Mouse (Mus musculus) lung, postnatal 25 days (tissue): ENCODE measurements around the gene Olfr1351.
"Not testable (repeated sequence)": the region's sequence is repeated elsewhere in the genome, so short reads cannot be mapped to it uniquely, and the experiment has no call there.

Source experiments
- DNase-seq: peaks from one replicate; pipeline ENCODE4 v3.0.0; 2022; ENCODE audit warnings: low spot score

Gene Olfr1351

DNA sequence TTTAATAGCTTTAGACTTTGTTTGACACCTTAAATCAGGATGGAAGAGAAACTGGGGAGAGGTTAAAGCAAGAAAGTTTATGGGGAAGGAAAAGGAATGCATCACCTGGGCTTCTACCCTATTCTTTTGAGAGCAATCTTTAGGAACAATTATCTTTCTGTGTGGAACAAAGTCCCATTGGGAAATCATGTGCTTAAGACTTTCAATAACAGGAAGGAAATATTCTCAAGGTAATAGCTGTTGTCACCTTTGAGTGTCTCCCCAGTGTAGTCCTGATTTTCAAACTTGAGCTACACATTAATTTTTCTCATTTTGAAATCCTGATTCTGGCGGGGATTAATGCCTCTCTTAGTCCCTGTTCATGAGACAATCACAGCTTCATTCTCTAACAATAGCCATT is at the start of gene Olfr1351:
TSS of gene Olfr1351 (plus strand) at position 301 of the 400 bp plus-strand sequence.
- no peak for DNase-seq

GRCm38 (mm10) chr10:78963009-78963408 is 49.3 kb upstream of the Olfr1351 start, which contains the start of gene Olfr1353:
Gene Olfr1353 (plus strand): TSS chr10:78963309.
- not testable (repeated sequence) for DNase-seq

DNA sequence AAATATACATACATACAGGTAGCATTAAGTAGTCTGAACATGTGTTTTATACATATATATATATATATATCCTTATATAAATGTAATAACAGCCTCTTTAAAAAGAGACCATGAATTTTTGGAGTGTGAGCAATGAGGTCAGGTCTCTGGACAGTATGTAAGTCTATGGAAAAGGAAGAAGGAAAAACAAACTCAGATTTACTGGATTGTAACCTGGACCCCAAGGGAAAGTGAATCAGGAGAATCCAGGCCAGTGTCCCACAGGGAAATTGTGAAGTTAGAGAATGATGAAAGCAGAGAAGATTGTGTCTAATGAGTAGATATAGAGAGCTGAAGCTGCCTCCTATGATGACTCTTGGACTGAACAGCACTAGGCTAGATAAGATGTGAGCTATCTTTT is 31.5 kb upstream of the Olfr1351 start, which contains the start of gene Olfr1352:
TSS of gene Olfr1352 (plus strand) at position 301 of the 400 bp plus-strand sequence.
- DNase-seq = no peak

DNA sequence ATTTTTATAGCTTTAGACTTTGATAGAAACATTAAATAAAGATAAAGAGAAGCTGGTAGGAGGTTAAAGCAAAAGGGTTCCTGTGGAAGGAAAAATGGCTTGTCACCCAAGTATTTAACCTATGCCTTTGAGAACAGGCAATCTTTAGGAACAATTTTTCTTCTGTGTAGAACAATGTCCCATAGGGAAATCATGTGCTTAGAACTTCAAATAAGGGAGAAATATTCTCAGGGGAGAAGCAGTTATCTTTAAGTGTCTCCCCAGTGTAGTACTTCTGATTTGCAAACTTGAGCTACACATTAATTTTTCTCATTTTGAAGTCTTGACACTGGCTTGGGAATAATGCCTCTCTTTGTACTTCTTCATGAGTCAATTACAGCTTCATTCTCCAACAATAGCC is 16.2 kb downstream of the Olfr1351 start, which contains the start of gene Olfr57:
TSS of gene Olfr57 (plus strand) at position 301 of the 400 bp plus-strand sequence.
- DNase-seq = no peak

GRCm38 (mm10) chr10:79042457-79042856 is 30.2 kb downstream of the Olfr1351 start:
- not testable (repeated sequence) for DNase-seq

DNA sequence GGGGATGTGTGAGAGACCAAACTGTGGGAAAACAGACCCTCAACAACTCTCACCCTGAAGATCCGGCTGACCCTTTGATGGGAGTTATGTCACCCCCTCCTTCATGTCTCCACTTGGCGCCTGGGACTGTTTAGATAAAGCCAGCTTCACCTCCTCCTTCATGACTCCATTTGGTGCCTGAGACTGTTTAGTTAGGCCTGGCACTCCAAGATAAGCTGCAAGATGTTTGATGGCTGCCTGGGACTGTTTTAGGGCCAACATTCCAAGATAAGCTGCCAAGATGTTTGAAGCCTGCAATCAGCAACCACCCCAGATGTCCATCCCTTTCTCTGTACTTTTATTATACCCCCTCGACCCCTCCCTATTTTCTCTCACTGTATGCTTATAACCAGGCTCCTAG is 45.1 kb downstream of the Olfr1351 start:
- DNase-seq = not testable (repeated sequence)
